Mouse (Mus musculus): ENCODE data around the gene Ctsd.

GRCm38 (mm10) chr7:142347542-142347941 is 40.3 kb downstream of the Ctsd start:
- TF ChIP-seq CTCF (IDR thresholded peaks at IDR 0.05; ENCODE audit: insufficient read depth, low read length) (no peak), POLR2A (IDR thresholded peaks at IDR 0.05; ENCODE audit: borderline replicate concordance, extremely low read depth, low read depth, low read length) (no peak)
